Comparison of ENCODE assay signal across 34 mouse cellular contexts in the genomic region with DNA sequence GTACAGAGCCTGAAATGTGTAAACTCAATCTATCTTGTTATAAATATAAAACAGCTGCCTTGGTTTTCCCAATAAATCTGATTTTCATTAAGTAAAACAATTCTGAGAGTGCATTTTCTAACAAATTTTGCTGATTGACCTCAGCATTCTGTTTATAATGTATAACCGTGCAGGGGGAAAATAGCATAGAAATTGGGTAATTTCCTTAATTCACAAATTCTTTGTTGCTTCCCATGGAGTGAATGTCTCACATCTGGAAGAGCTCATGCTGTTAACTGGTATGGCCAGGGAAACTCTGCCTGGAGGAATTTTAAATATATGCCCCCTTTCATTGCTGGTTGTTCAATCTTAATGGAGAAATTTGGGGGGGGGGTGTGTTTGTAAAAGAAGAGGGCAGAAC.
DNase-seq lines count a peak whose midpoint lies in the region; ATAC-seq lines count a peak whose summit lies in the region.
"Had no signal": no experiment of that assay in that cellular context is flagged by ENCODE, and none has a peak within 500 bp of the region (broad histone marks: within the 10 kb centered on the region; RNA-seq: fewer than 3 reads in every experiment).

No protein-coding gene starts in this region.

- WGBS in embryonic facial prominence, embryonic 13.5 days: 24% methylated on average over 1 of the region's 1 CpGs
- 21% methylated on average over 1 of the region's 1 CpGs for WGBS in limb, embryonic 12.5 days

- ATAC-seq in embryonic facial prominence, embryonic 13.5 days (ENCODE audit: insufficient number of reproducible peaks, insufficient read depth, low FRiP score, low TSS enrichment, low read depth): no peak
- no peak for ATAC-seq in limb, embryonic 12.5 days (ENCODE audit: insufficient number of reproducible peaks, insufficient read depth, low FRiP score, low TSS enrichment, low read depth)
- ATAC-seq: forebrain, embryonic 16.5 days; hindbrain, embryonic 16.5 days; intestine, embryonic 16.5 days; midbrain, embryonic 13.5 days; Patski had no signal

- peak overlapping the region; percentile 76 for H3K27ac ChIP-seq in embryonic facial prominence, embryonic 13.5 days
- peak overlapping the region; percentile 69 for H3K27ac ChIP-seq in limb, embryonic 12.5 days
- H3K27ac ChIP-seq: heart, embryonic 13.5 days; kidney, postnatal 0 days; limb, embryonic 15.5 days; liver, embryonic 14.5 days; midbrain, embryonic 13.5 days; stomach, embryonic 15.5 days had no signal

- H3K27me3 ChIP-seq in embryonic facial prominence, embryonic 13.5 days: peaks cover 4% of the 10 kb centered on the region
- H3K27me3 ChIP-seq in limb, embryonic 12.5 days: no peaks in the 10 kb centered on the region
- H3K27me3 ChIP-seq: heart, embryonic 13.5 days; limb, embryonic 15.5 days; megakaryocyte, embryonic 14.5 days; midbrain, embryonic 13.5 days; Patski; stomach, embryonic 15.5 days had no signal

- H3K4me1 ChIP-seq in embryonic facial prominence, embryonic 13.5 days: peaks cover 28% of the 10 kb centered on the region
- H3K4me1 ChIP-seq in limb, embryonic 12.5 days (replicated peaks): peaks cover 19% of the 10 kb centered on the region
- H3K4me1 ChIP-seq: heart, embryonic 13.5 days; hindbrain, embryonic 10.5 days; midbrain, embryonic 13.5 days; stomach, embryonic 15.5 days had no signal

- no peak overlapping the region for H3K4me2 ChIP-seq in embryonic facial prominence, embryonic 13.5 days
- H3K4me2 ChIP-seq in limb, embryonic 12.5 days: no peak overlapping the region
- H3K4me2 ChIP-seq: heart, embryonic 13.5 days; limb, embryonic 15.5 days; midbrain, embryonic 13.5 days; stomach, embryonic 15.5 days had no signal

- DNase-seq in embryo, embryonic 11 days: peak; percentile 34
- no peak for DNase-seq in embryo, embryonic 10 days (ENCODE audit: low spot score)
- DNase-seq in NIH3T3 (ENCODE audit: low read depth): peak; percentile 47
- no peak for DNase-seq in adrenal gland, postnatal 4 days (ENCODE audit: low spot score in 2 of 2)
- no peak for DNase-seq in heart, postnatal 14 days
- no peak for DNase-seq in ovary, postnatal 14 days (ENCODE audit: low spot score)
- DNase-seq: adrenal gland, postnatal 10 days; cerebellum, adult 11 months; cerebellum, adult 9-11 months; gastrocnemius, postnatal 10 days; heart, postnatal 10 days; kidney, adult 8-10 months; kidney, postnatal 4 days; lung, adult 2 months; lung, postnatal 36 days; right cerebral cortex, postnatal 14 days; thymus, adult 18-20 months; thymus, postnatal 25 days had no signal

- H3K4me3 ChIP-seq in embryonic facial prominence, embryonic 13.5 days: no peak overlapping the region
- no peak overlapping the region for H3K4me3 ChIP-seq in limb, embryonic 12.5 days (replicated peaks)
- H3K4me3 ChIP-seq: erythroblast, embryonic 14.5 days; heart, embryonic 13.5 days; hindbrain, embryonic 10.5 days; limb, embryonic 15.5 days; megakaryocyte, embryonic 14.5 days; midbrain, embryonic 13.5 days; stomach, embryonic 15.5 days had no signal

- intact Hi-C loops in heart, postnatal 14 days (cut with DNase I): loop anchor here (5.0 kb wide), 1 partner anchor 73 kb away; no protein-coding TSS in a partner anchor

- H3K9me3 ChIP-seq in embryonic facial prominence, embryonic 13.5 days: no peaks in the 10 kb centered on the region
- H3K9me3 ChIP-seq in limb, embryonic 12.5 days: no peaks in the 10 kb centered on the region
- H3K9me3 ChIP-seq: heart, embryonic 13.5 days; hindbrain, embryonic 10.5 days; limb, embryonic 15.5 days; midbrain, embryonic 13.5 days; stomach, embryonic 15.5 days had no signal

- H3K9ac ChIP-seq in embryonic facial prominence, embryonic 13.5 days: no peak overlapping the region
- H3K9ac ChIP-seq in limb, embryonic 12.5 days (replicated peaks): no peak overlapping the region
- H3K9ac ChIP-seq: heart, embryonic 13.5 days; limb, embryonic 15.5 days; liver, embryonic 14.5 days; midbrain, embryonic 13.5 days; stomach, embryonic 15.5 days had no signal

- H3K36me3 ChIP-seq in embryonic facial prominence, embryonic 13.5 days: no peaks in the 10 kb centered on the region
- H3K36me3 ChIP-seq in limb, embryonic 12.5 days: no peaks in the 10 kb centered on the region
- H3K36me3 ChIP-seq: G1E; heart, embryonic 13.5 days; hindbrain, embryonic 10.5 days; limb, embryonic 15.5 days; midbrain, embryonic 13.5 days; stomach, embryonic 15.5 days had no signal

Comparison
In these comparisons a context has a peak if more than half of its experiments do, and no peak if none do; other contexts are left out.
1. DNase-seq: peak in embryo, embryonic 11 days (single experiment) and NIH3T3 (single experiment); none in embryo, embryonic 10 days (single experiment), adrenal gland, postnatal 4 days (0 of 2), heart, postnatal 14 days (0 of 2) and ovary, postnatal 14 days (single experiment).